Mouse (Mus musculus) cortical plate, adult 2 months (tissue): ENCODE data around the gene Naaladl2.

Experiments
- CTCF ChIP-seq: fragments of 200-500 bp; IDR thresholded peaks from 2 replicates; pipeline ENCODE4 v1.5.1; 2011; ENCODE audit warnings: mild to moderate bottlenecking, control low read depth, low read length; ENCODE audit not compliant: insufficient read depth; ENCODE audit errors: extremely low read depth
- POLR2A ChIP-seq: fragments of 200-500 bp; IDR thresholded peaks from 2 replicates; pipeline ENCODE4 v1.6.1; 2011; ENCODE audit warnings: mild to moderate bottlenecking, low read length, control low read depth; ENCODE audit not compliant: insufficient read depth; ENCODE audit errors: extremely low read depth

- TF ChIP-seq CTCF (no peak), POLR2A (no peak)
Observed at GRCm38 (mm10) chr3:24605485-24605884, 538.6 kb downstream of the Naaladl2 start.
